Mouse (Mus musculus) megakaryocyte, embryonic 14.5 days (primary cell): ENCODE measurements around the gene Fgf4.

Experiments used
- FLI1 ChIP-seq: IDR thresholded peaks from 2 replicates; pipeline ENCODE4 v1.6.1; 2012; ENCODE audit warnings: low read length, inconsistent platforms, mixed read lengths
- GATA1 ChIP-seq: IDR thresholded peaks from 3 replicates; pipeline ENCODE4 v1.6.1; 2012; ENCODE audit warnings: mixed read lengths, low read length, inconsistent platforms, borderline replicate concordance

DNA sequence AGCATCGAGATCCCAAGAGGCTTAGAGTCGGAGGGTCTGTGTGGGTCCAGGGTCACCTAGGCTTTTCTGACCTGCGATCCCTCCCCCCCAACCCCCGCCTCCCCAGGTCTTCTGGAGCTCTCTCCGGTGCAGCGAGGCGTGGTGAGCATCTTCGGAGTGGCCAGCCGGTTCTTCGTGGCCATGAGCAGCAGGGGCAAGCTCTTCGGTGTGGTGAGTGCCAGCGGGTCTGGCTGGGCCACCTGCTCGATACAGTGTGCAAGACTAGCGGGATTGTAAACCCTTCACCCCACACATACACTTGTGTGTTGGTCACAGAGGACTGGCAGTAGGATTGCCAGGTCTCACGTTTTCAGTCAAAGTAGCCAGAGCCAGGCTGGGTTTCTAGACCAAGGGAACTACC is 15.0 kb downstream of the Fgf4 start:
- no peak for TF ChIP-seq GATA1
- no peak for TF ChIP-seq FLI1
